Mouse (Mus musculus) layer of hippocampus, adult 11-12 months (tissue): ENCODE results near the gene a.

ENCODE experiments used
- DNase-seq: peaks from one replicate; pipeline ENCODE4 v3.0.0; 2022; ENCODE audit warnings: low spot score

The a gene

DNA sequence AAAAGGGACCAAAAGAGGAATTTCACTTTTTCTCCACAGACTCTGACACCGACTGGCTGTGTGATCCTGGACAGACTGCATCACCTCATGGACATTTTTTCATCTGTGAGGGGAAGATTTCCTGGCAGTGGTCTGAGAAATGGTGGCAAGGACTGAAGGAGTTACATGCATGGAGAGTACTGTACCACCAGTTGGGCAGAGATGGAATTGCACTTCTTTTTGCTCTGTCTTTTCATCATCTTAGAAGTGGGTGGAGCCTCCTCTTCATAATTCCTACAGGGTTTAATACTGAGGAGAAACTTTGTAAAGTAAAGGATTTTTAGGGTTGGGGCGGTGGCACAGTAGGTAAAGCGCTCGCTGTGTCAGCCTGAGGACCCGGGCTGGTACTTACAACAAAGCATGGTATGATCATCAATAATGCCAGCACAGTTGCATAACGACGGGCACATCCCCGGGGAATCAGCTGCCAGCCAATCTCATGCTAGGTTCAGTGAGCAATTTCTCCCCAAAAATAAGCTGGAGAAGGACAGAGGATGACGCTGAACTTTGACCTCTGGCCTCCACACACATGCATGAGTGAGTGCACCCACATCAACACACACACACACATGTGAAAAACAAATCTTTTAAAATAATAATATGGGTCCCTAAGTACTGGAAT, 307.6 kb downstream of the a start:
- DNase-seq, result peak; percentile 33

DNA sequence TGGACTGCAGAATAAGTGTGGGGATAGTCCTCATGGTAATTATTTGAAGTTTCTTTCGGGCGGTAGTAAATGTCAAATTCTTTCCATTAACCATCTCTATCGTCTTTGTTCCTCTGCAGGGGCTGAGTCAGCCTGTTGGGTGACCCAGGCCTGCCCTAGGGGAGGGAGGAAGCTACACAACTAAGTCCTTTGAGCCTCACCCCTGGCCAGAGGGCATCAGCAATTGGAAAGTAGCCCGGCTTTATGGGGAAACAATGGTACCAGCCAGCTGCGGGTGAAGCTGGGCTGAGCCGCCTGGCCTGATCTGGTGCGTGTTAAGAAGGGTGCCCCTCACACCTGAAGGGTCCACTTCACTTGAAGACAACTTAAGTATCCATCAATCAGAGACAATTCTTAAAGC, 308.2 kb downstream of the a start:
- DNase-seq, result peak; percentile 68

- no peak for DNase-seq
Observed at GRCm38 (mm10) chr2:155099994-155100795, 309.0 kb downstream of the a start.
